Mouse (Mus musculus): ENCODE measurements around the gene Ndufa12. TPM values are rescaled to one million over a fixed set of nuclear protein-coding genes. Genes with fewer than 3 reads are reported as not detected.

Gene Ndufa12
- polyA plus RNA-seq, 1 experiment from 2014 or later, result 315 TPM

DNA sequence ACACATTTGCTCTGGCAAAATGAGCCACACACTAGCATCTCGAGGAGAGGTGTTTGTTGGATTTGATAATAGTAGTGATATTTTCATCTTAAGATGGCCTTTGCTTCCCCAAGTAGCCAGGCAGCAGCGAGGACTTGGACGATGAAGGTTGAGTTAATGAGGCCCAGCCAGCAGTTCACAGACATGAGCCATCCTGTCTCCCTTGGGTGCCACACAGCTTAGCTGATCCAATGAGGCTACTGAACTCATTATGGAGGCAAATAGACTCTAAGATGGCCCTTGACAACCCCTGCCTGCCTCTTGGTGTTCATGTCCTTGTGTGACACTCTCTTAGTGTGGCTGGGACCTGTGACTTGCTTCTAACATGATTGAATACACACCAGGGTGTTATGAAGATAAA, 56.2 kb downstream of the Ndufa12 start:
- no peaks in the 10 kb centered on the region for H3K79me2 ChIP-seq (ENCODE audit: inconsistent target)
- H3K36me3 ChIP-seq (ENCODE audit: inconsistent target), result no peaks in the 10 kb centered on the region
- H3K27ac ChIP-seq, result no peak overlapping the region
- H3K4me3 ChIP-seq (ENCODE audit: inconsistent target), result no peak overlapping the region
- WGBS (ENCODE audit: missing documents), result 82% methylated on average over 3 of the region's 3 CpGs

- 96% methylated on average over 5 of the region's 6 CpGs for WGBS (ENCODE audit: missing documents)
- Histone ChIP-seq H3K4me3 (ENCODE audit: inconsistent target) (no peak overlapping the region), H3K79me2 (ENCODE audit: inconsistent target) (no peaks in the 10 kb centered on the region), H3K36me3 (ENCODE audit: inconsistent target) (no peaks in the 10 kb centered on the region), H3K27ac (no peak overlapping the region)
Observed at GRCm38 (mm10) chr10:94255744-94256143, 57.2 kb downstream of the Ndufa12 start.

GRCm38 (mm10) chr10:94256518-94256917, 58.0 kb downstream of the Ndufa12 start:
- Histone ChIP-seq H3K36me3 (ENCODE audit: inconsistent target) (no peaks in the 10 kb centered on the region), H3K4me3 (ENCODE audit: inconsistent target) (no peak overlapping the region), H3K27ac (no peak overlapping the region), H3K79me2 (ENCODE audit: inconsistent target) (no peaks in the 10 kb centered on the region)
- 95% methylated on average over 4 of the region's 4 CpGs for WGBS (ENCODE audit: missing documents)

- no peak overlapping the region for H3K27ac ChIP-seq
- WGBS (ENCODE audit: missing documents), result 100% methylated on average over 1 of the region's 1 CpGs
- H3K79me2 ChIP-seq (ENCODE audit: inconsistent target), result no peaks in the 10 kb centered on the region
- H3K4me3 ChIP-seq (ENCODE audit: inconsistent target), result no peak overlapping the region
- no peaks in the 10 kb centered on the region for H3K36me3 ChIP-seq (ENCODE audit: inconsistent target)
Observed at GRCm38 (mm10) chr10:94260544-94260943, 62.0 kb downstream of the Ndufa12 start.

DNA sequence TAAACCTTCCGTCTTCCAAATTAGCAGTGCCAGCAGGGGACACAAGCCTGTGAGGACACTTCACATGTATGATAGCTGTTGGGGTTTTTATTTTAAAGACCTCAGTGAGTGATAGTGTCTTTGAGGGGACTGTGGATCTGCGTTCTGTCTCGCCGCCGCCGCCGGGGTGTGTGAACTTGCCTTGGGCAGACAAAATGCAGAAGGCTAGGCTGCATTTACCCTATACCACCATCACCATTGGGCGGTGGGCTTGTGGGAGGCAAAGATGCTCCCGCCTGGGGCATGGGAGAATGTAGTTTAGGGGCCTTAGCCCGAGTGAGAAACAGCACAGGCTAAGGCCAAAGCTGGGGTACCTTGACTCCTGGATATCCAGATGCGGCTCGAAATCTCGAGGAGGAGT, 64.1 kb downstream of the Ndufa12 start:
- H3K27ac ChIP-seq, result no peak overlapping the region
- no peaks in the 10 kb centered on the region for H3K79me2 ChIP-seq (ENCODE audit: inconsistent target)
- no peaks in the 10 kb centered on the region for H3K36me3 ChIP-seq (ENCODE audit: inconsistent target)
- WGBS (ENCODE audit: missing documents), result 95% methylated on average over 13 of the region's 13 CpGs
- H3K4me3 ChIP-seq (ENCODE audit: inconsistent target), result no peak overlapping the region

DNA sequence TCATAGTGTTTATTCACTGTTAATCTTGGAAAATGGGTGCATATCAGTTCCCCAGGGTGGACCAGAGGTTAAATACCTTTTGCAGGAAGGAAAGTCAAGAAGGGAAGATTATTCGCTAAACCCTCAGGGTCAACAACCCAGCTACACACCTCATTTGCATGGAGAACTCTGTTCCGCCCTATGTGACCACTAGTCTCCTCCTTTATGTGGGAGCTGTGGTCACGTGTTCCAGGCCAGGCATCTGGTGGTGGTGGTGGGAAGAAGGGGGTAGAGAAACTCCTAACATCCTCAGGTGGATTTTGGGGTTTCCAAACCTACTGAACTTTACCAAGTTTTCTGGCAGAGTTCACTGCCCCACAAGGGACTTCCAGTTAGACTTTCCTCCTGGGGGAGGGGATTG, 64.7 kb downstream of the Ndufa12 start:
- Histone ChIP-seq H3K4me3 (ENCODE audit: inconsistent target) (no peak overlapping the region), H3K27ac (no peak overlapping the region), H3K36me3 (ENCODE audit: inconsistent target) (no peaks in the 10 kb centered on the region), H3K79me2 (ENCODE audit: inconsistent target) (no peaks in the 10 kb centered on the region)
- 45% methylated on average over 3 of the region's 3 CpGs for WGBS (ENCODE audit: missing documents)

DNA sequence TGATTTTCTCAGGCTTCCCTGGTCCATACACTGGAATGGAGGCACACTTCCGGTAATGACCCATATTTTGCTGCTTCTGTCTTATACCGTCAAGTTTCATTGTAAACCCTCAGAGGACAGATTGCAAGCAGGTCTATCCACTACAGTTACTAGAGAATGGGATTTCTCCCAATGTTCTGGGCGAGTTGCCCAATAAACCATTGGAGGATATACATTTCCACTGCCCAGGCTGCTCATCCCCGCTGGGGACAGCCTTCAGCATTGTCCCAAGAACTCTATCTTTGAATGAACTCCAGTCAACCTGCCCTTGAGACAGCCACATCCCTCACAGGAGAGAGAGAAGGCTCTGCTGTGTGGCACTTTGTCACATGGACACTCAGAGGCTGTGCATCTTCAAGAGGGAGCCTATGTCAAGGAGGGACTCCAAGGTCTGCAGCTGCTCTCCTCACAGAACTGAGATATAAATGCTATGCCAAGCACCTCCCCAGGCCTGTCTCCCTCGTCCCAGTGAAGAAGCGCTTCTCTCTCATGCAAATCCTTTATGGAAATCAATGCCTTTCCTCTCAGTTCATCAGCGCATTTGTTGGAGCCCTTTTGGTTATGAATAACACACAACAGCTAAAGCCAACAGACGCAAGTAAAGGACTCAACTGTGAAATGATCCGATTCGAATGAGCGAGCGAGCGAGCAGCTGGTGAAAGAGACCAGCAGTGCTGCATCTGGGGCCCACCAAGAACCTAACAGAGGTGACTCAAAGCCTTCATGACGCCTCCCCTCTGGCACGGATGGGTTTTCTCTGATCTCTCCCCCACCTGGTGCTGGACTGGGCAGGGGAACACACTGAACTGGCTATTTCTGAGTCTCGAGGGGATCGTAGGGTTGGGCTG, 67.4 kb downstream of the Ndufa12 start:
- H3K27ac ChIP-seq, result no peak overlapping the region
- H3K79me2 ChIP-seq (ENCODE audit: inconsistent target), result no peaks in the 10 kb centered on the region
- no peak overlapping the region for H3K4me3 ChIP-seq (ENCODE audit: inconsistent target)
- no peaks in the 10 kb centered on the region for H3K36me3 ChIP-seq (ENCODE audit: inconsistent target)
- 87% methylated on average over 16 of the region's 17 CpGs for WGBS (ENCODE audit: missing documents)

Other genes with a start within 250 kb of the Ndufa12 start
- gene Vezt, start 162.9 kb upstream of the Ndufa12 start, polyA plus RNA-seq (2018), result 11.2 to 15.9 TPM (median 13.0 TPM) in 3 replicates
- 10.3 to 11.7 TPM (median 10.9 TPM) in 3 replicates for gene Fgd6, start 162.7 kb upstream of the Ndufa12 start, polyA plus RNA-seq (2018)
- 6.8 to 10.5 TPM (median 7.9 TPM) in 3 replicates for gene Nr2c1, start 50.7 kb upstream of the Ndufa12 start, polyA plus RNA-seq (2018)
- not detected in 3 replicates for gene Gm4792, start 100.0 kb downstream of the Ndufa12 start, polyA plus RNA-seq (2018)
- gene Tmcc3, start 113.2 kb downstream of the Ndufa12 start, polyA plus RNA-seq (2018), result 21.8 to 42.9 TPM (median 36.7 TPM) in 3 replicates

All from macrophage (primary cell).